Mouse (Mus musculus): ENCODE measurements around the gene Itsn1.

DNA sequence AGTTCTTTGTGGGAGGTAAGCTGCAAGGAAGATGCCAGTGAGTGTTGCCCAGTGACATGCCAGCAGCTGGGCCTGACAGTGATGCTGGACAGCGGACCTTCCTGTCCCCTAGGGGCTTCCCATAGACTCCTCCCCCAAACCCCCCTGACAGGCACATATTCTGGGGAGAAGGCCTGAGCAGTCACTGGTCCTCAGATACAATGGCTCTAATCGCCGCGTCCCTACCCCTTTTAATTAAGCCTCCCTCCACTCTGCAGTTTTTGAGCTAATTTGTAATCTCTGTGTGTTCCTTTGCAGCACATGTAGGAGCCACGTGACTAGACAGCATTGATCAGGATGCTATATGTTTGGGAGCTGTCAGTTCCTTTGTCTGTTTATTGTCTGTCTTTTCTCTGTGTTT, 41.6 kb downstream of the Itsn1 start:
- TF ChIP-seq POLR2A (IDR thresholded peaks at IDR 0.05; ENCODE audit: control insufficient read depth, low read depth, low read length) (no peak), CTCF (IDR thresholded peaks at IDR 0.05; ENCODE audit: control insufficient read depth, insufficient read depth, insufficient replicate concordance, low read depth, low read length) (no peak)
